8 mouse cellular contexts compared by ENCODE assay signal in genomic region chr13:41000926-41001639, GRCm38 (mm10). TPM values are rescaled to one million over a fixed set of nuclear protein-coding genes. Genes with fewer than 3 reads are reported as not detected.
A peak's percentile ranks its signal among the peaks of the same experiment; 100 is the strongest.
DNase-seq lines count a peak whose midpoint lies in the region; ATAC-seq lines count a peak whose summit lies in the region.

TSS of gene Pak1ip1 (plus strand) at chr13:41001023.

- peak; percentile 94 for DNase-seq in adipocyte (ENCODE audit: low spot score)
- DNase-seq in embryo, embryonic 10 days (ENCODE audit: low spot score) = peak; percentile 92
- peak; percentile 92 for DNase-seq in gastrocnemius, postnatal 14 days
- peak; percentile 87 to 95 for DNase-seq in left cerebral cortex, postnatal 10 days (ENCODE audit: extremely low spot score in 1 of 2, low spot score in 2 of 2)
- peak; percentile 94 for DNase-seq in right cerebral cortex, postnatal 25 days
- peak; percentile 90 for DNase-seq in urinary bladder, postnatal 4 days (ENCODE audit: low spot score in 2 of 2)

- intact Hi-C loops in gastrocnemius, postnatal 14 days (cut with DNase I; ENCODE audit: low total_unique reads) = no loop called here
- intact Hi-C loops in left cerebral cortex, postnatal 10 days (cut with DNase I) = loop anchor here (5.0 kb wide), 1 partner anchor 159 kb away; no protein-coding TSS in a partner anchor

- peak; percentile 93 for ATAC-seq in inflammation-experienced regulatory T-cells, adult 6 months
- ATAC-seq in megakaryocyte-erythroid progenitor cell, adult 5-6 weeks (replicated peaks; ENCODE audit: low FRiP score, low TSS enrichment, poor library complexity, severe bottlenecking) = peak; percentile 95

RNA-seq across cellular contexts. Expression of gene Pak1ip1, which starts in this region (rescaled TPM):
- 10 to 100 TPM; 23.2 to 26.0 TPM for total RNA-seq in gastrocnemius, postnatal 14 days (2021)
- polyA plus RNA-seq in inflammation-experienced regulatory T-cells, adult 6 months (2017; shearing (Covaris generic)) = 100 to 1,000 TPM in 1 of 3 experiments, 10 to 100 TPM in 2; 75.7 to 103 (median 84.7) TPM
- total RNA-seq in left cerebral cortex, postnatal 10 days (2021) = 10 to 100 TPM; 31.6 to 32.6 TPM
- 71.9 and 77.4 TPM in 2 replicates for total RNA-seq in megakaryocyte-erythroid progenitor cell, adult 5-6 weeks (2014; fragmentation: Nextera tagmentation)
- 139 and 140 TPM in 2 replicates for total RNA-seq in megakaryocyte-erythroid progenitor cell, adult 5-6 weeks (2017)

Comparison
In these comparisons a context has a peak if more than half of its experiments do, and no peak if none do; other contexts are left out.
1. Peak in every context shown above with its lines: DNase-seq and ATAC-seq.